Mouse (Mus musculus): ENCODE results near the gene Tufm.
A peak's percentile ranks its signal among the peaks of the same experiment; 100 is the strongest.

Tufm gene

DNA sequence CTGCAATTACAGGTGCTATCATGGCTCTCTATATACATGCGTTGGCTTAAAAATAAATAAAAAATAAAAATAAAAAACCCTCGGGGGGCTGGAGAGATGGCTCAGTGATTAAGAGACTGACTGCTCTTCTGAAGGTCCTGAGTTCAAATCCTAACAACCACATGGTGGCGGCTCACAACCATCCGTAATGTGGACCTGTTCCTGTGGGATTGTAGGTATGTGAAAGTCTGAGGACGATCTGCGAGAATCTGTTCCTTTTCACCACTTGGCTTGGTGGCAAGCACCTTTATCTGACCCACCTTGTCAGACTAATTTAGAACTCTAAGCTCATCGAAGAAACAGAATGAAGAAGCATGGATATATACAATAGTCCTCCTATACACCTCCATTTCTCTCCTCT, 12.3 kb downstream of the Tufm start:
- no peak for DNase-seq (ENCODE audit: extremely low spot score)

DNA sequence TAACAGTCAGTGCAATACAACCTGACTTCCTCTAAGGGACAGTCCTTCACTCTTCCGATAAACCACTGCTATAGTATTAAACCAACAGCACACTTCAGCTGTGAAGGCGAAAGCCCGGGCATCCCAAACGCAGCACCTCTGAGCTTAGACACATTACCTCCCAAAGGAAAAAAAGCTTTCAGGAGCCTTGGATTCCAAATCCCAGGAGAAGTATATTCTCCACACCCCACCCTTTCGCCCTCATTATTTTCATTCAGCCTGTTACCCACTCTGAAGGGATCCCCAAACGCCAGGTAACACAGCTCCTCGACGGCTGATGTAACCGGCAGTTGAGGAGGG, 14.5 kb downstream of the Tufm start:
- DNase-seq (ENCODE audit: extremely low spot score), result no peak

DNA sequence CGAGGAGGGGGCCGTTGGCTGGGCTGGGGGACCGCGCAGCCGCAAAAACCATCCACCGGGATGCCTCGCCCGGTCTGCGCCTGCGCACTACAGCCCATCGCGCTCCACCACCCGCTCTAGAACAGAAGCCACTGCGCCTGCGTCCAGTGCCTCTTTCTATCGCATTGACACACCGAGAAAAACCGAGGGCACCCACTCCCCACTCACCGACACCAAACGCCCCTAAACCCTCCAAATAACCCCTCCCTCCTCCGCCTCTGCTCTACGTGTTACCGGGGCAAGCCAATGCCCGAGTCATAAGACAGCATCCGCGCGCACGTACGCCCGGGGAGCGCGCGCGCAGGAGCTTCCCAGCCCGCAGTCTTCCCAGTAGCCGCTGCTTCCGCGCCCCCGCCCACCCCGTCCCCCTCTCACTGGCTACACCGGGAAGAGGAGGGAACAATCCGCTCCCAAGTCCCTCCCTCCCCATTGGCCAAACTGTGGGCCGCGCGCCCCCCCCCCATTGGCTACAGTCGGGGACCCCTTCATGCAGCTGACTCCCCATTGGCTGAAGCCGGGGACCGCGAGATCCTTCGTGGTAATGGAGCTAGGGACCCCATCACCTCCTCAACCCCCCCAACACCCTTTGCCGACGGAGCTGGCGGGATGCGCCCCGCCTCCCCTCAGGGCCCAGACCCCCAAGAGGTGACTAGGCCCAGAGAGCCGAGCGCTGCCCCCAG, 15.0 kb downstream of the Tufm start:
- DNase-seq (ENCODE audit: extremely low spot score), result peak; percentile 99

DNA sequence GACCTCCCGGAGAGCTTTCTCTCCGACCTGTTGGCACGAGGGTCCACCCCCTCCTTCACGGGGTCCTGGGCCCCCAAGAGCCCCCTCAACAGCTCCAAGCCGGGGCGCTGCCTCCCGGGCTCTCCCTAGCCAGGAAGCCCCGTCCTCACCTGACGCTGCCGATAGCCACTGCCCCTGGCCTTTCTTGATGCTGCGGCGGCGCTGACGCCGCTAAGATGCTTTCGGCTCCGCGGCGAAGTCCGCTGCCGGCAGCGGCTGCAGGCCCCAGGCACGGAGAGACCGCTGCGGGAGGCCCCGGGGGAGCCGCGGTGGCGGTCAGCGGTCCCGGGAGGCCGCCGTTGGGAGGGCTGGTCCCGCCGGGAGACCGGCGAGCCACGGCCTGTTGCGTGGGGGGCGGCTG, 15.6 kb downstream of the Tufm start:
- no peak for DNase-seq (ENCODE audit: extremely low spot score)

DNA sequence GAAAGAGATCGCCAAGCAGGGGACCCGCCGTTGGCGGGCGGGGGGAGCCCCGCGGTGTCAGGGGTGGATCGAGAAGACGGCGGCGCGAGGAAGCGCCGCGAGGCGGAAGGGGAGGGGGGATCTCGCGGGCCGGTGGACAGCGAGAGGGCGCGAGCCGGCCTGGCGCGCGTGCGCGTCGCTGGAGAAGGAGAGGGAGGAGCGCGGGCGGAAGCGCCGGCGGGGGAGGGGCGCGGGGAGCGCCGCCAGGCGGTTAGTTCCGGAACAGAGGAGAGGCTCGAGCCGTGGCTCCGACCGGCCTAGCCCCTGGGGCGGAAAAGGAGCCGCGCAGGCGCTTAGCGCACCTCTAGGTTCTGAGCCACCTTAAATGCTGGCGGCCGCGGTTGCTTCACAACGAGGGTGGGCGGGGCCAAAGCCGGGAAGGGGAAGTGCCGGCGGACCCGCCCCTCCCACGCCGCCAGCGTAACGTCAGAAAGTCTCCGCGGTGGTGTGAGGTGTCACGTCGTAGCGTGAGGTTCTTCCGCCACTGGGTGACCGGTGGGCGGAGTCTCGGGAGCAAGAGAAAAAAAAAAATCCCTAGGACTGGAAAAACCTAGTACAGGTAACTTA, 16.2 kb downstream of the Tufm start, which contains the start of gene Atxn2l:
Gene Atxn2l (minus strand): TSS at position 165 of the 606 bp plus-strand sequence.
- DNase-seq (ENCODE audit: extremely low spot score), result peak; percentile 98

DNA sequence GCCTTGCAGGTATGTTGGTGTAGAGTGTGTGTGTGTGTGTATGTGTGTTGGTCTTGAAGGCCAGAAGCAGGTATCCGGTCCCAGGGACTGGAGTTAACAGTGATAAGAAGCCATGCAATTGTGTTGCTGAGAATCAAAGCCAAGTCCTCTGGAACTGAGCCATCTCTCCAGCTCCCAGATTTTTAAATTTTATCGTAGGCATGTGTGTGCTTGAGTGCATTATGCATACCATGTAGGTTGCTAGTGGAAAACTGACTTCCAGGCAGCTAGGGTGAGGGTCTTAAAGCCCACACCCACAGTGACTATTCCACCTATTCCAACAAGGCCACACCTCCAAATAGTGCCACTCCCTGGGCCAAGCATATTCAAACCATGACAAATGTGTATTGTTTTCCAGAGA, 17.8 kb downstream of the Tufm start:
- no peak for DNase-seq (ENCODE audit: extremely low spot score)

DNA sequence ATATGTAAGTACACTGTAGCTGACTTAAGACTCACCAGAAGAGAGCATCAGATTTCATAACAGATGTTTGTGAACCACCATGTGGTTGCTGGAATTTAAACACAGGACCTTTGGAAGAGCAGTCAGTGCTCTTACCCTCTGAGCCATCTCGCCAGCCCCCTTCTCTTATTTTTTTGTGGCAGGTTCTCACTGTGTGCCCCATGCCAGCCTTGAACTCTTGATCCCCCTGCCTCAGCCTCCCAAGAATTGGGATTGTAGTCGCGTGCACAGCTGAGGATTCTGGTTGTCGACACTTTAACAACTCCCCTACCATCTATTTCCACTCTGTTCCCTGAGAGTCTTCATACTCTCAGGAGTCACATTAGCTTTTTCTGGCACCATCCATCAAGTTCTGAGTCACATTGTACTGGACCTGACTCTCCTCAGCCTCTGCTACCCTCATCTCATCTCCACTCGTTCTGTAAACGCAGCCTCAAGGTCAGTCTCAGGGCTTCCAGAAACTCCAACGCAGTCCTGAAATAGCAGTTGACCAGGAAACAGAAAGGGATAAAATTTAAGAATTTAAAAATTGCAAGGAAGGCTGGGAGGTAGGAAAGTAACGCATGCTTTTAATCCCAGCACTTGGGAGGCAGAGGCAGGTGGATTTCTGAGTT, 20.1 kb downstream of the Tufm start:
- no peak for DNase-seq (ENCODE audit: extremely low spot score)

DNA sequence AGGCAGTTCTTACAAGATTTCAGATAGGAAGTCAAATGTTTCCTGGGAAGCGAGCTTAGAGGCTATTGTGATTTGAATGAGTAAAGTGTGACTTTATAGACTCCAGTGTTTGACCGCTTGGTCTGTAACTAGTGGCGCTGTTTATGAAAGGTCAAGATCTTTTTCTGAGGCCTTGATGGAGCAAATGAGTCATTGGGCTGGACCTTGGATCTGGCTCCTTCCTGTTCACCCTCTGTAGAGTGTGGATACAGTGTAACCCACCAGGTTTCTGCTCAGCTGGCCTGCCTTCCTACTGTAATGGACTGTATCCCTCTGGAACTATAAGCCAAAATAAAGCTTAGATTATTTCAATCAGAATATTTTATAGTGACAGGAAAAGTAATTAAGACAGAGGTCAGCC, 24.1 kb downstream of the Tufm start:
- DNase-seq (ENCODE audit: extremely low spot score), result no peak

DNA sequence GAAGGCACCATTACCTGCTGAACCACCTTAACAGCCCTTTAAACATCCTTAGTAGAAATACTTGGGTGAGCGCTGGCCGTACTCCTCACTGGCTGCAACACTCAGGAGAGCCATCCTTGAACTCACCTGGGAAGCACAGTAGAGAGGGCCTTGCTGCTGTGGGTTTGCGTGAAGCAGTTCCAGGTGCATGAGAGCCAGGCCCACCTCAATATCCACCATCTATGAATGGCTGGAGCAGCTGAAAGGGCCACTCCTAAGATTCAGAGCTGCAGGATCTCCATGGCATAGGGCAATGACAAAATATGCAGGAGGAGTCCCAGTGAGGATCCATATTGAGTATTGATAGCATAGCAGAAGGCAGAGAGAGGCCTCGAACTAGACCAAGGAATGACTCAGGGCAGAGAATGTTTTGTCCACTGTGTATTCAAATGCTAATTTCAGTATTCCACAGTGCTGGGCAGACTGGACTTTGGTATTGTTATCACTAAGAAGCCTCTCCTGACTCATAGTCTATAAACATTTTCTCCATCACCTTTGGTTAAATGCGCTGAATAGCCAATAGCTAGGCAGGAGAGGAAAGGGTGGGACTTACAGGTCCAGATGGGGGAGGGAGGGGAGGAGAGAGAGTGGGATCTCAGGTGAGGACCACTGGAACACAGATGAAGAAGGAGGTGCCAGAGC, 31.2 kb downstream of the Tufm start:
- no peak for DNase-seq (ENCODE audit: extremely low spot score)

DNA sequence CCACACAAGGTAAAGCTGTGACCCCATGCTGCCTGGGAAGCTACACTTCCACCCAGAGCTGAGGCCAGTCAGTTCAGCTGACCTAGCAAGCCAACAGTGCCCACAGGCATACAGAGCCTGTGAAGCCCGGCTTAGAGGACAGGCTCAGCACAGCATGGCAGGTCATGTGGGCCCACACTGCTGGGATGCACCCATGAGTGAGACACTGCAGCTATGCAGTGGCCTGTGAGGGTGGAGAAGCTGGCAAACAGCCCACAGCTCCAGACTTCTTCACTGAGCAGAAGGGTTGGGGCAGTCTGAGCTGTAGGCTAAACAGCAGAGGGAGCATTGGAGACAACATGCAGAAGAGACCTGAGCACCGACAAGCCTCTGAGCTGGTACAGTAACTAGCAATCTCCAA, 32.4 kb downstream of the Tufm start:
- no peak for DNase-seq (ENCODE audit: extremely low spot score)

DNA sequence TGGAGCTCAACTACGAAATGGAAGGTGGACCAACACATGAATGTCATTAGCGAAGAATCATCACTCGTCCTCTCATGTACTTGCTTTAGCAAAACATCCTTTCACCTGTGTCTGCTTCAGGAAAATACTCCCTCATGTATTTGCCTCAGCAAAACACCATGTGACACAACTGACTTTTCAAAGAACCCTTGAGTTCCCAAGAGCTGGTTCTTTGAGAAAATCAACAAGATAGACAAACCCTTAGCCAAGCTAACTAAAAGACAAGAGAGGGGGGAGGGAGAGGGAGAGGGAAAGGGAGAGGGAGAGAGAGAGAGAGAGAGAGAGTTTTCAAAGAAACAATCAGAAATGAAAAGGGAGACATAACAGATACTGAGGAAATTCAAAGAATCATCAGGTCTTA, 36.2 kb downstream of the Tufm start:
- no peak for DNase-seq (ENCODE audit: extremely low spot score)

DNA sequence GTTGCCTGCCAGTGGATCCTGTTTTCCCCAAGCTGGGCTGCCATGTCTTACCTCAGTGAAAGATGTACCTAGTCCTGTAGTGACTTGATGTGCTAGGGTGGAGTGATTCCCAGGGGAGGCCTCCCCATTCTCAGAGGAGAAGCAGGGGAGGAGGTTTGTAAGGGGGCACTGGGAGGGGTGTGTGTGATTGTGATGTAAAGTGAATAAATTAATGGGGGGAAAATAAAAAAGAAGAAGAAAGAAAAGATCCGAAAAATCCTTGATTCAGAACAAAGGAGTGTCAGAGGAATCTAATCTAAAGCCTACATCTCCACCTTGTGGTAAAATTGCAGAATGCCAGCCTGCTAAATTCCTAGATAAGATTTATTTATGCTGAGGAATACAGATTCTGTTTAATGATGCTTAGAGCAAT, 41.0 kb downstream of the Tufm start:
- DNase-seq (ENCODE audit: extremely low spot score), result peak; percentile 41

DNA sequence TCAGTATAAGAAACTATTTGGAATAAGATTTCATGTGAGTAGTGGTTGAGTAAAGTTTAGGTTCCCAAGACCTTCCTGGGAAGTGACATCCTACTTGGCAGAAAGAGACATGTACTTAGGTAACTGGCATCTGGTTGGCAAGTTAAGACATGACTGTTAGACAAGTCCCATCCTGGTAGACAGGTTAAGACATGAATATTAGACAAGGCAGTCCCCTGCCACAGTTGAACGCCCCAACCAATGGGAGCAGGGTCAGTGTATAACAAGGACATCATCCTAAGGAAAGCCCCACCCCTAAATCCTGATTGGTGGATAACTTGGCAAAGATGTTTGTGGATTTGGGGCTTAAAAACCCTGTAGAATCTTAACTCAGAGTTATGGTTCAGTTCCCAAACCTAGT, 46.3 kb downstream of the Tufm start:
- DNase-seq (ENCODE audit: extremely low spot score), result no peak

DNA sequence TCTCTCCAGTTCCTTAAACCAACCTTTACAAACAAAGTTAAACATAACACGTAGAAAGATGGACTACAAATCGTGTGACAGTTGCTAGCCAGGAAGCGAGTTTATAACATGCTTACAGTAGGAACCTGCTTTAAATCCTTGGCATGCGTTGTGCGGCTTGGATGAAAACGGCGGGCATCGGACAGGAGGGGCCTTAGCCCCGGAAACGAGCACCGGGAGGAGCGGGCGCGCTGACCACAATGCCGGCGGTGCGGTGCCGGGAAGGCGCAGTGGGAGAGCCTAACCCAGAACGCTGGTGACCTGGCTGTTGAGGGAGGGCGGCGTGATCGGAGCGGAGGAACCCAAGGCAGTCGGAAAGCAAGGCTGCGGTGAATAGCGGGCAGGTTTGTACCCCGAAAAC, 48.6 kb downstream of the Tufm start:
- peak; percentile 41 for DNase-seq (ENCODE audit: extremely low spot score)

DNA sequence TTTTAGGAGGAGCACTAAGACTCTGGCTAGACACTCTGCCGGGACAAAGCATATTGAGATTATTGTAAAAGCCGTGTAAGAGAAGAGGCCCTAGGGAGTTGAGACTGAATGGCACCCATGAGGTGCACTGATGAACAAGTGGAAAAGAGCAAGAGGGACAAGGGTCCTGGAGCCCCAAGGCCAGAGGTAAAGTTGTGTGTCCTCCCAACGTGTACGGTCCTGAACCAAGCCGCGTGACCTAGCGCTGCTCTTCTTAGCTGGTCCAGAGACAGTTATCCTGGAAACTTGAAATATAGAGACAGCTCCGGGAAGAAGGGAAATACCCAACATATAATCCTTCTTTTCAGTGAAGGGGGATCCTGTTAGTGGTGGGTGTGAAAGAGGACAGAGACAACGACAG, 49.3 kb downstream of the Tufm start:
- no peak for DNase-seq (ENCODE audit: extremely low spot score)

DNA sequence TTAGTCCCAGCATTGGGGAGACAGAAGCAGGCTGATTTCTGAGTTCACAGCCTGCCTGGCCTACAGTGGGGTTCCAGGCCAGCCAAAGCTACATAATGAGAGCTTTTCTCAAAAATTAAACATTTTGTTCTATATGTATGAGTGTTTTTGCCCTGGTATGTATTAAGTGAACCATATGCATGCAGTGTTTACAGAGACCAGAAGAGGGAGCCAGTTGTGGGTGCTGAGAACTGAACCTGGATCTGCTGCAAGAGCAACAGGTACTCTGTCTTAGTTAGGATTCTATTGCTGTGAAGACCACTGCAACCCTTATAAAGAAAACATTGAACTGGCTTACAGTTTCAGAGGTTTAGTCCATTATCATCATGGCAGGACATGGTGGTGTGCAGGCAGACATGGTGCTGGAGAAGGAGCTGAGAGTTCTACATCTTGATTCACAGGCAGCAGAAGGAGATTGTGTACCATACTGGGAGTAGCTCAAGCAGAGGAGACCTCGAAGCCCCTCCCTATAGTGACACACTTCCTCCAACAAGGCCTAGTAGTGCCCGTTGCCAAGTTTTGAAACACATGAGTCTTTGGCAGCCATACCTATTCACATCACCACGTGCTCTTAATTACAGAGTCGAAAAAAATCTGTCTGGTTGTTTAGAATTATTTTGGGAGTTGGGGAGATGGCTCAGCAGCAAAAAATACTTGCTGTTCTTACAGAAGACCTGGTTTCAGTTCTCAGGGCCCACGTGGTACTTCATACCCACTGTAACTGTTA, 50.8 kb downstream of the Tufm start:
- DNase-seq (ENCODE audit: extremely low spot score), result peak; percentile 27
